Mouse (Mus musculus) brain, adult 2 months (tissue): ENCODE measurements at regions not wholly inside any gene's neighbourhood (a gene's known extent, or its start where the extent isn't known, plus 50 kb on each side); places are given as distances from the start of the nearest gene placed in this dataset.

Experiments
- DNase-seq: peaks from one replicate; pipeline ENCODE4 v3.0.0; 2011; ENCODE audit warnings: low read depth, low spot score

DNA sequence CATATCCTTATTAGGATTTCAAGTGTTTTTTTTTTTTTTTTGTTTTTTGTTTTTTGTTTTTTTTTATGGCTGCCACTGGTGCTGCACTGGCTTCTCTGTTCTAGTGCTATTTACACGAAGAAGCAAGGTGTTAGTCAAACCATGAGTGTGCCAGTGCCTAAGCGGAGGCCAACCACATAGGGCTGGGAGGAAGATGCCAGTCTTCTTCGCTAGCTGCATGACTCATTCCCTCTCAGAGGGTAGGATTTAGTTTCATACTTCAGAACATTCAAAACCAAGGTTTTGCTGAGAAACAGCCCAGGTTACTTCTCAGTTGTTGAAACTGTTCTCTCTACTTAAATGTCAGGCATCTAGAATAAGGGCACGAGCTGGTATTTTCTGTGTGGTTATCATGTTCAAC lies 72.6 kb downstream of the Icos start:
- peak; percentile 69 for DNase-seq

DNA sequence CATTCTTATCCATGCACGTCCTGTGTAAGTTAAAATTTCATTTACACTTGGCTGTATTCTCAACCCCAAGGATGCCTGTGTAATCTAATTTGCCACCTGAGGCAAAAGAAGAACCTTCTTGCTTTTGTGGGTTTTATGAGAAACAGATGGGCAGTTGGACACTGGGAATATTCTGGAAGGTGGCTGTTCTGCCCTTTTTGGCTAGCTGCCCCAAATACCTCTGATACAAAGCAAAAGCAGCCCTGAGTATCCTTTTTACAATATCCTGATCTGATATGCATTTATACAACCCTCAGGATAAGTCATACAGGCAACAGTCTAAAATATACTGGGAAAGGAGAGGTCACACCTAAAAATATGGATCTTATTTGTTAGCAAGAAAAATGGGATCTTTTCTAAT lies 75.9 kb downstream of the Icos start:
- DNase-seq, result no peak

DNA sequence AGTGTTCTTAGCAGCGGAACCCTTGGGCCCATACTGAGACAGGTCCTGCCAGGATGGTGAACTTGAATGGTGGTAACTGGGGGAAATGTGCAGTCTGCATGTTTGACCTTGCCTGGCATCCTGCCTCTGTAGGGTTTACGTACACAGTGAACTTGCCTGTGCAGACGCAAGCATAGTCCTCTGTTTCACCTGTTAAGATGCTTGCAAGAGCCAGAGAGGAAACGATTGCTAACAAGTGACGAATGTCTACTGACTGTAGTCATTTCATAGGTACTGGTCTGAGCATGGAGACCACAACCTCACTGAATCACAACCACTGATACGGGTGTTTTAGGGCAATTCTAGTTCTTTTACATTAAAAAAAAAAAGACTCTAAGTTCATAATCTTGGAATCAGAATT lies 76.7 kb downstream of the Icos start:
- DNase-seq, result no peak

DNA sequence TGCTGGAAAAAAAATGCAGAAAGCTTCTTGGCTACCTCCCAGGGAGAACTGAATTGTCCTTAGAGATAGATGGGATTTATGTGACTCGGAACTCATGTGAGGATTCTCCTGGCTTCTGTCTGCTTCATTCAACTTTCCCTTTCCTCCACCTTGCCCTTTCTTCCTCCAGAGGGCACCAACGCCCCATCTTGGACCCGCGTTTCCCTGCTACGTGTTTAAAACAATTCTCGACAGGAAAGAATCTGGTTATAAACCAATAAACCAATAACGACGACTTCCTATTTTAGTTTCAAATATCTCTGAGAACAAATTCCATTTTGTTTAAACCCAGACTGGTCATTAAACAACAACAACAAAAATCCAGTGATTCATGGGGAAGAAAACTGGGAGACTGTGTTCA lies 77.4 kb downstream of the Icos start:
- DNase-seq, result peak; percentile 68

DNA sequence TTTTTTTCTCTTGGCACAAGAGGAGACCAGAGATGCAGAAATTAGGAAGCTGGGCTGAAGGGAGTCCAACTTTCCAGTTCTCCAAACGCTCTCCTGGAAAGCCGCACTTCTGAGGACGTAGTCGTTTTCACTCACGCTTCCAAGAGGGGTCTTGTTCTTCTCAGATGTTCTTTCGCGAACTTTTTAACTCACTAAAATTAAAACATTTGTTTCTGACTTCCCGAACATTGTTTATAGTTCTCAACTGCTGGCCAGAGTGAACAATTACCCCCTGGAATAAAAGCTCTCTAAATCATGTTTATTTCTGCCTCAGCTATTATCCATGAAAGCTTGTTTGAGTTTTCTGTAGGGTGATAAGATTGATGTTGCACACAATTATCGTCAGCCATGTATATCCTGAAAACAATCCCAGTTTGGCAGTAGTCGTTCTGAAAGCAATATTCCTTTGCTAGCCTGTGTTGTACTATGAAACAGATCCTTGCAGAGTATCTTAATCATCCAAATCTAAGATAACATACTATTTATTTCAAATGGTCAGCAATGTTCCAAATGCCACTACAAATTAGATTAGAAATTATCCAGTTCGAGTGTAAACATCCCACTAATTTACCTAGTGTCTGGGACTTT lies 82.3 kb downstream of the Icos start:
- DNase-seq, result no peak

DNA sequence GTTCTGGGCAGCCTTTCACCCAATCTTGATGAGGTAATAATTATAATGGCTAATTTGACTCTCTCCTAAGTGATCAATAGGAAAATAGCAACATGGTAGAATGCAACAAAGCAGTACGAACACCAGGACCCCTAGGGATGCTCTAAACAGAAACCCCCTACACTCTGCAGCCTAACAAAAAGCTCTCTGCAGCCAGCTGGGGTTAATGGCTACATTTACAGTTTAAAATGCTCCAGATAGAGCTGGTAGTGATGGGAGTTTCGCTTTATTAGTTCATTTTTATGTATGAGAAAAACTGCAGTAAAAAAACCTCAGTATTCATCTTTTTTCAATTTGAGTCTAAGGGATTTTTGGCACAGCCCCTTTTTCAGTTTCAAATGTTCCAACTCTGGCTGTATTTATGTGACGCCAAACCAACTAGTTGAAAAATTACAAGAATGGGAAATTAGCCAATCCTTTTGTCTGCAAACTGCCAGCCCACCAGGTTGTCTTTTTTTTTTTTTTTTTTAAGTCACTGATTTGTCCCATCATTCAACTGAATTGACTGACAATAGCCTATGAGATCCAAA lies 84.2 kb downstream of the Icos start:
- DNase-seq, result no peak

DNA sequence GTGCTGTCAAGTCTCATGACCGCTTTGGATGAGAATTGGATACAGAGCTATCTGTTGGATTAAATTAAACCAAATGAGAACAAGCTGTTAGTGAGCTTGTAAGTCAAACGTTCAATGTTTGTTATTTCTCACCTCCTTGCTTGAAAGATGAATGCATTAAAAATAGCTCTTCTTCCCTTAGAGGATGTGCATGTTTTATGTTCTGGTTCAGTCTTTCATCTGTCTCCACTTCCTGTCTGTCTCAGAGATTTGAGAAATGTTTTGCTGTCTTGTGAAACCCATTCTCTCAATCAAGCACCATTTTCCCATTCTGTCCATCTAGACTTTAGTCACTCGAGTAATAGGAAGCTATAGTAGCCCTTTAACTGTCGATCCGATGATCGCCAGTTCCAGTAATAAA lies 90.4 kb downstream of the Icos start:
- DNase-seq, result no peak

DNA sequence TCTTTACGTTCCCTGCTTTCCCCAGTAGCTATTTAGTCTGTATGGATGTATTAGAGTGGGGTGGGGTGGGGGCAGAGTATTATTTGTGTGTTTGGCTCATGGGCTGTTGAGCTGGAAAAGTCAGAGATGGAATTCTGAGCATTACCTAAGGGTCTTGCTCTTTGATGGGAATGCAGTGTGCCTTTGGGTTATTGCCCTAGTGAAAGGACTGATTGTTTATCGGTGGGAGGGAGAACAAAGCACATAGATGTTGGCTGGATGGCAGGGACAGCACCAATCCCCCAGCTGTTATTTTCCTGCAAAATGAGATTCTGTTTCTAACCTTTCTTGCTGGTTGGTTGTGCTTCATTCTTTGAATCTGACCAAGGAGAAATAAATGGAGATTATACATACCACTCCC lies 96.4 kb downstream of the Icos start:
- peak; percentile 76 for DNase-seq

DNA sequence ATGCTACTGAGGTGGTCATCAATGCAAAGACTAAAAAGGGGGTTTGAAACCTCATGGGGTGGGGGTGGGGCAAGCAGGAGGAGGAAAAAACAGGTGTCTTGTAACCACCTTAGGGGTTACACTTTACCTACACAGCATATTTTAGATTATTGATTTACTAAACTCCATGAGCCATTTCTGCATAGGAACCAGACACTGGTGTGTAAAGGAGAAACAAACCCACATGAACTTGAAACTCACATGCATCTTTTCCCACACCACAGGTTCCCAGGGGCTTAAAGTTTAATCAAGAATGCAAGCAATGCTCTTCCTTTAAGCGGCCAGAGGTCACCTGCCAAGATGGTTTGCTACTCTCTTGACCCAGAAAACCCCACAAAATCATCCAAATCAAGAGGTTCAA lies 97.6 kb downstream of the Icos start:
- no peak for DNase-seq

DNA sequence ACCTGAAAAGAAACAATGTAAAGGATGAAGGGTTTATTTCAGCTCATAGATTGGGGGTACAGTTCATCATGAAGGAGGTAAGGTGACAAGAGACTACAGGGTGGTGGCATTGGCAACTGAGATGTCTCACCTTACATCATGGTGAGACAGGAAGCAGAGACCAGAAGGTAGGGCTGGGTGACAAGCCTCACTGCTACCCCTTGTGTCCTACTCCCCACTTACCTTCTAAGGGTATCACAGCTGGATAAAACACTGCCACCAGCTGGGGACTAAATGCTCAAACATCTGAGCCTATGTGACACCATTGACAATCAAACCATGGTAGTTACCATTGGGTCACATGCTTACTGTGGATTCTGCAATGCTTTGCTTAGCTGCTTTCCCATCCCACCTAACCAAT lies 107.0 kb downstream of the Icos start:
- no peak for DNase-seq

DNA sequence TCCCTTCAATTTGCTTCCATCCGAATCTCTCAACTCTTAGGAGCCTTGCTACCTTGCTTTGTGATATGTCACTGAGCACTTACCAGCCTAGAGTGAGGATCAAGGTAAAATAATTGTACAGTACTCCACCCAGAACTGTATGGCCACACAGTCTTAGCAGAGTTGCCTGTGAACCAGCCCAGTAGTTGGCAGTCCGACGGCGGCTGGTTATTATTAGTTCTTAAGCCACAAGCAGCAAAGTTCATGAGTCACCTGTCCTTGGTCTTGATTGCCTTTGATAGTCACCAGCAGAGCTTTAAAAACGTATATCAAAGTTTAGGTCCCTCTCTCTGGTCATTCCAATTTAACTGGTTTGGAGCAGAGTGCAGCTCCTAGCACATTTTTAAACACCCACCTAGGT lies 109.1 kb downstream of the Icos start:
- no peak for DNase-seq

DNA sequence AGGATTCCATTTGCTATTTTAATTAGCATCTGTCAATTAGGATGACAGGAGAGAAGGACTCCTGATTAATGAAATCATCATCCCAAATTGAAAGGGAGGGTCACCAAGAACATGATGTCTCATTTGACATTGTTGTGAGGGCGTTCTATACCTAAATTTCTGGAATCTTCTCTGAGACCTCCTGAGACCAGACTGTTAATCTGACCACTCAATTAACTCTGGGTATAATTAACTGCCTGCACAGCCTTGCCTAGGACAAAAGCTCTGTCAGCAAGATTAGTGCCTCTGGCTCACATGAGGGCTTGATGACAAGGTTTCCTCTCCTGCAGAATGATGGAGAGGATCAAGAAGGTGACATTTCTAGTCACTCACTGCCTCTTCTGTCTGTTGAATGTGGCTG lies 113.1 kb downstream of the Icos start:
- no peak for DNase-seq

DNA sequence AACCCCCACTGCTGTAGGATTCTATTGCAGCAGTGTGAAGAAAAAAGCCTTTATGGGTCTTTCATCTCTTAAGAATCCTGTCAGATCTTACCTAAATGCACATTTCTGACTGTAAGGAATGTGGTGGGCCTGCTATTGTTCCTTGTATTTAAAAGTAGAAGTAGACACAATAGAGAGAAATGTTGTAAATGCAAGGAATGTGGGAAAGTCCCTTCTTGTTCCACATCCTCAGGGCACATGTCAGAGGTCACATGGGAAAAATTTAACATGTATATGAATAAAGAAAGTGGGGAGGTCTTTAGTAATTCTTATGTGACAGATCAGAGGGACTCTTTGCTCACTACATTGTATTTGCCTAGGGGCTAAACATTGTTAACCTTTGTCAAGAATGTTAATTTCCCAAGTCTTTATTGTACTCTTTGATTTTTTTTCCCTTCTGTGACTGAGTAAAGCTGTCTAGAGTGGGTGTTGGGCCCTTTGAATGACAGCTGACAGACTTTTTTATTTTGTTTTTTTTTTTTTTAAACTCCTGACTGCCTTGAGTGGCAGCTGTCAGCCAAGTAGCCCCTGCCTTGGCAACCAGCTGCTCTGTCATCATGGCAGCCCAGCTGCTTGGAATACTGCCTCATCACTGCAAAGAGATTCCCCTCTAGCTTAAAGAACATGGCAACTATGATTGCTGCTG lies 117.9 kb downstream of the Icos start:
- DNase-seq, result no peak

DNA sequence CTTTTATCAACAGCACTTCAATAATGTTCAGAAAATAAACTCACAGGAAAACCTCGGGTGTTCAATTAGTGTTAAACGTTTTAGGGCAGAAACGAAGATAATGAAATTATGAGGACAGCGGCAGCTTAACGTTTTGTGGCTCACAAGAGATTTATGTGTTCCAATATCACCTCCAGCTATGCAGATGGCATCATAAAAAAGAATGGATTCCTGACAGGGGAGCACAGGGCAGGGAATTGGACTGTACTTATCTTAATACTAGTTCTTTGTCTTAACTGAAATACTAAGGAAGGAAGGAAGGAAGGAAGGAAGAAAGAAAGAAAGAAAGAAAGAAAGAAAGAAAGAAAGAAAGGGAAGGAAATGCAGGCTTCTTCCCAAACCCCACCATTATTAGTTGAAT lies 121.6 kb downstream of the Icos start:
- DNase-seq, result no peak

DNA sequence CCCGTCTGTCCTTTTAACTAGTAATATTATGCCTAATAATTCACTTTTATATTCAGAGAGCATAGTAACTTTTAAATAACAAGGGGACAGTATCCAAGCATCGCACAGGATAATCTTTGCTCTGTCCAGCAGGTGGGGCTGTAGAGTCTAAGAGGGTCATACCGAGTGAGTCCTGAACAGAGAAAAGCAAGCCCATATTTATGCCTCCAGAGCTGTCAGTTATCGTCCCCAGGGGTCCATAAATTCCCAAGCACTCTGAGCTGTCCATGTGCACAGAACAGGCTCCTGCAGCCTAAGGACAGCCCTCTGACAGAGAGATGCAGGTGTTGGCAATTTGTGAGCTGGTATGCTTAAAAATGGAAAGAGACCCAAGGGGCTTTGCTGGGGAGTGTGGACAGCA lies 124.0 kb downstream of the Icos start:
- peak; percentile 13 for DNase-seq

DNA sequence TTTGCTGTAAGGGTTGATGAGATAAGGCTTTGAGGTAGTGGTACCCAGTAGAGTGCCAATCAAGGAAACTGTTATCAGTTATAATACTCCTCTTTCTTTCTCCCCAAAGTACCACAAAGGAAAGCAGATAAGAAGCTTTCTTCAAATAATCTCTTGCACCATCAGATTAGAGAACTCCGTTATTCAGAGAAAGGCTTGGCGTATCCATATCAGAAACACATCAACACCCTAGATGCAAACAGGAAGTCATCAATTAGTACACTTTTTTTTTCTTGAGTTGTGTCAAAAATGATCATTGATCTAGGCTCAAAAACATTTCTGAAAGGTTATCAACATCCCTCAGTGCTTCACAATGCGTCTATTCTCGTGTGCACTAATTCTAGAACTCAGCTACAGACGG lies 124.6 kb downstream of the Icos start:
- DNase-seq, result no peak

DNA sequence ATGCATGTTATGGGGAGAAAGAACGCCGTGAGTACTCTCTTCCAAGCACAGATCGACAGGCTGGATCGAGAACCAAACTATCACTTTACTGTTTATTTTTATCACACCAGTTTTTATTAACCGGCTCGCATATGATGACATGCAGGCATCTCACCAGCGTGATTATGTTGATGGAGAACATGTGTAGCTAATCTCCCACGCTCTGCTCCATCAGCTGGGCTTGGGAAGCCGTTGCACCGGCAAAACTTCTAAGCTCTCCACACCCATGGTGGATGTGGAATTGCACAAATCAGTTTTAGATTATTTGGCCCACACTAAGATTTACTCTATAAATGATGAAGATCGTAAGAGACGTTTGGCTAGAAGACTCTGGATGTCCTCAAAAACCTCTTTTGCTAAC lies 125.9 kb downstream of the Icos start:
- no peak for DNase-seq

DNA sequence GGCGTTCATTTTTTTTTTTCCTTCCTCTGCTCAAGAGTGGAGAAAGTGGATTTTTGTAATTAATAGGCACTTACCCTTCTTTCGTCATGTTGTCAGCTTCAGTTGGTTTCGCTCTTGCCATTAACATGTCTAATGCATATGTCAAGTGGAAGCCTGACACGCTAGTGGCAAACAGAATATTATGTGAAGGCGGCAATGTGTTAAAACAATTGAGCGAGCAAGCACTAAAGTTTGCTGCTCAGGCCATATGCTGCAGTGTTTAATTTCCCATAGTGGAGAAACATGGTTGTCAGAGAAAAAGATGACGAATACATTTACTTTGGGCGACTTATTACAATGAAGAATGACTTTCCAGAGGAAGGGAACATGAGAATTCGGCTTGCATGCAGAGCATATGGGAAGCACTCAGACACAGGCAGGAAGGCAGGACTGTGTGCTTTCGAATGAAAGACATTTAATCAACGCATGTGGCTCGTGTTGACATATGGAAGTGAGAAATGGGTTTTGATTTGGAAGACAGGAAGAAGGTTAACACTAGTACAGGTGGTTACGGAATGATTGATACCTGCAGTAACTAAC lies 134.1 kb downstream of the Icos start:
- DNase-seq, result peak; percentile 40

DNA sequence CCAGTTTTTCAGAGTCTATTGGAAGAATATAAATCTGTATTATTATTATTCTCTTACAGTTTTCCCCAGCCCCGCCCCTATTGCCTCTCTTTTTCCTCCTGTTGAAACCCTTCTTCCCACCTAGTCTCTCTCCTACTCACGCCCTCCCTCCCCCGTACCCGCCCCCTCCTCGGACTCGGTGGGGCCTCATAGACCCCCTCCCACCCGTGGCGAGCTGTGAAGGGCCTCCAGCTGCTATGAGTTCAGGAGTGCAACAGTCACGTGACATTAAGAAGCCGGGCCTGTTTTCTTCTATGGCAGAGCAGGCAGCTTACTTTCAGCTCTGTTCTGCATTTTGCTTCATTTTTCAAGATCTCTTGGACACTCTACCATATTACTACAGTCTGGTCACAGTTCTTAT lies 139.8 kb downstream of the Icos start:
- DNase-seq, result no peak

DNA sequence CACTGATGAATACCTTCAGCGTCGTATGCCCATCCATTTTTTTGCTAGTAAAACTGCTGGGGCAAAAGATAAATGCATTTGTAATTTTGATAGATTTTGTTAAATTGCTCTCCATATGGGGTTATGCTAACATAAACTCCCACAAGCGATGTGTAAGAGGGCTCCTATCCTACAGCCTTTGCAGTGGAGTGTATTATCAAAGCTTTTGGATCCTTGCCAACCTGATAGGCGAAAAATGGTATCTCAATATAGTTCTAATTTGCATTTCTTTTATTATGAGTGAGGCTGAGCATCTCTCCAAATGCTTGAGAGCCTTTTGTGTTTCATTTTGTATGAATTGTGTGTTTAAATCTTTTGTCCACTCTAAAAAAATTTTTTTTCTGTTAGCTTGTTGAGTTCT lies 140.3 kb downstream of the Icos start:
- DNase-seq, result peak; percentile 25

DNA sequence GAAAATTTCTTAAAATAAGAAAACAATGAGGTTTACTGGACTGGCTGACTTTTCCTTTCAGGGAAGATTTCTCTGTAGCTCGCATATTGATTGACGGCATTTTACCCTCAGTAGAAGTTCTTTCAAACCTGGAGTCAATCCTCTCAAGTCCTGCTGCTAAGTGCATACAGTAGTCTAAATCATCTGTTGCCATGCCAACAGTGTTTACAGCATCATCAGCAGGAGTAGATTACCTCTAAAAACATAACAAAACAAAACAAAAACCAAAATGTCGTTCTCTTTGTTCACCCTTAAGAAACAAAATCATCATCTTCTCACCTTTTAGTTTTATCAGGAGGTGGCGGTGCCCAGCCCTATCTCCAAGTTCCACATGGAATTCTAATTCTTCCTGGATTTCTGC lies 143.8 kb downstream of the Icos start:
- DNase-seq, result no peak

DNA sequence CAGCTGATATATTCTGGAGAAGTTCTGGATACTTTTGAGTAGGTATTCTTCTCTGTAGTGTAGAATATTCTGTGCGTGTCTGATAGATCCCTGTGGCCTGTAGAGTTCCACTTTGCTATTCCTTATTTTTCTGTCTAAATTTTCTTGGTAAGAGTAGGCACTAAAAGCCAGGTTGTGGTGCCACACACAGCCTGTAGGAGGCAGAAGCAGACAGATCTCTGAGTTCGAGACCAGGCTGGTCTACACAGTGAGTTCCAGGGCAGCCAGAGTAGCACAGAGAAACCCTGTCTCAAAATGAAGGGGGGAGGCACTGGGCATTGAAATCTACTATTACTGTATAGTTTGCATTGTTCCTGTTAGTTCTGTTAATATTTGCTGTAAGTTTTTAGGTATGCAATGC lies 147.4 kb downstream of the Icos start:
- no peak for DNase-seq
